Mouse (Mus musculus) layer of hippocampus, postnatal 25 days (tissue): ENCODE results near the gene Hrk. TPM values are rescaled to one million over a fixed set of nuclear protein-coding genes. Genes with fewer than 3 reads are reported as not detected.

ENCODE experiments used
- DNase-seq, 2 experiments: peaks; one replicate each; pipeline ENCODE4 v3.0.0; 2022; ENCODE audit warnings: mixed read lengths in 2 of 2, low spot score in 1 of 2; ENCODE audit errors: extremely low spot score in 1 of 2
- total RNA-seq, 2 experiments: library from RNA; stranded (reverse); gene quantifications; 2 replicates each; pipeline ENCODE4 v1.2.3; 2021

Gene Hrk
- total RNA-seq, 2 experiments from 2014 or later: 32.8 to 36.2 TPM

DNA sequence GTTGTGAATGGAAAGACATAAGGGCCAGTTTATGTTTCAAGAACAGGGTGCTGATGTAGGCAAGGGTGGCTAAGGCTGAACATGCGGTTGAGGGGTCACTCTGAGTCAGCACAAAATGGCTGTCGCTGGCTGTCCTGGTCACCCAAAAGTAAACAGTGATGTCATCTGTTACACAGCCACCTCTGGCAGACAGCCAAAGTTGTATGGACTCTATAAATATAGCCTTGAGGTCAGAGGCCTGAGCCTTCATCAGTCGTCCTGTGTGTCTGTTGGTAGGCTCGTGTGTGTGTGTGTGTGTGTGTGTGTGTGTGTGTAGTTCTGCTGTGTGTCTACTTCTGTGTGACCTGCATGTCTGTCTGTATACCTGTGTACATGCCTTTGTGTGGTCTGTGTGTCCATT is 7.5 kb upstream of the Hrk start:
- no peak for DNase-seq

DNA sequence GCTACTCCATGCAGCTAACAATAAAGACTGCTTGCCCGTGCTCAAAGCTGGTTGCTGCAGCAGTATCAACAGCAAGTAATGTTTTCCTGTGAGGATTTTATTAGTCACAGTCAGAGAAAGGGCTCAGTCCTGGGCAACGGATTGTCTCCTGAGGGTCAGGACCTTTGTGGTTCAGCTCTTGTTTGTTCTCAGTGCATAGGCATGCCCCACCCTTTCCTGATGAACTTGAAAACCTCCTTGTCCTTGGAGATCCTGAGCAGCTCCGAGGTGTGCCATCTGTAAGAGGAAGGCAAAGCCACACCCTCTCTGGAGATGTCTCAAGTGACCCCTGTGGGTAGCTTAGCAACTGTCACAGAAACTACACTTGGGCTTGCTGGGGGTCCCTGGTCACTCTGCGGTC is 3.8 kb upstream of the Hrk start:
- DNase-seq: no peak

DNA sequence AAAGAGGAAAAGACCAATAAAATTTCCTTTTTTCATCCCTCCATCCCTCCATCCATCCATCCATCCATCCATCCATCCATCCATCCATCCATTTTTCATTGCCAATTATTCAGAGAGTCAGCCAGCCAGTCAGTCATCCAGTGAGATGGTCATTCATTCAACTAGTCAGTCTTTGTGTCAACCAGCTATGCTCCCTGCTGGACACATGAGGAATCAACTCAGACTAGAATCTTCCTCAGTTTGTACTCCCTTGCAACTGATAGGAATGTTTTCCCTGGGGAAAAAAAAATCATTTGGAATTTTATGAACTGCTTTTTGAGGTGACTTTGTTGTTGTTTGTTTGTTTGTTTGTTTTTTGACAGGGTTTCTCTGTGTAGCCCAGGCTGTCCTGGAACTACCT is 1.0 kb downstream of the Hrk start:
- no peak for DNase-seq

DNA sequence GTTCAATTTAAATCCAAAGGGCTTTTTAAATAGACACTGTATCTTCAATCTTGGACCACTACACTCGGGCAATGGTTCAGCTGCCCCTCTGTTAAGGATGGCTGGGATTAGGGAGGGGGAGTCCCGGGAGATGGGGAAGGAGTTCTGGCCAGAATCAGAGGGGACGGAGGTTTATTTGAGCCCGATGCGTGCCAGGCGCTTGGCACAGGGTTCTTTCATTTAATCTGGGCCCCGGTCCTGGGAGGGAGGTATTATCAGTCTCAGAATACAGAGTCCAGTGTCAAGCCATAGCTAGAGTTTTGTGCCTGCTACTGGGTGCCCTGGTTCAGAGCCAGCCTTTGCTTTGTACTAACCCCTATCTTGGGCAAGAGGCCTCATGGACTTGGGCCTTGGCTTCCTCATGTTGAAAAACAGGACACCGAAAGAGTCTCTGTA is 3.1 kb downstream of the Hrk start:
- DNase-seq: peak in 1 of 2 experiments; percentile 33

DNA sequence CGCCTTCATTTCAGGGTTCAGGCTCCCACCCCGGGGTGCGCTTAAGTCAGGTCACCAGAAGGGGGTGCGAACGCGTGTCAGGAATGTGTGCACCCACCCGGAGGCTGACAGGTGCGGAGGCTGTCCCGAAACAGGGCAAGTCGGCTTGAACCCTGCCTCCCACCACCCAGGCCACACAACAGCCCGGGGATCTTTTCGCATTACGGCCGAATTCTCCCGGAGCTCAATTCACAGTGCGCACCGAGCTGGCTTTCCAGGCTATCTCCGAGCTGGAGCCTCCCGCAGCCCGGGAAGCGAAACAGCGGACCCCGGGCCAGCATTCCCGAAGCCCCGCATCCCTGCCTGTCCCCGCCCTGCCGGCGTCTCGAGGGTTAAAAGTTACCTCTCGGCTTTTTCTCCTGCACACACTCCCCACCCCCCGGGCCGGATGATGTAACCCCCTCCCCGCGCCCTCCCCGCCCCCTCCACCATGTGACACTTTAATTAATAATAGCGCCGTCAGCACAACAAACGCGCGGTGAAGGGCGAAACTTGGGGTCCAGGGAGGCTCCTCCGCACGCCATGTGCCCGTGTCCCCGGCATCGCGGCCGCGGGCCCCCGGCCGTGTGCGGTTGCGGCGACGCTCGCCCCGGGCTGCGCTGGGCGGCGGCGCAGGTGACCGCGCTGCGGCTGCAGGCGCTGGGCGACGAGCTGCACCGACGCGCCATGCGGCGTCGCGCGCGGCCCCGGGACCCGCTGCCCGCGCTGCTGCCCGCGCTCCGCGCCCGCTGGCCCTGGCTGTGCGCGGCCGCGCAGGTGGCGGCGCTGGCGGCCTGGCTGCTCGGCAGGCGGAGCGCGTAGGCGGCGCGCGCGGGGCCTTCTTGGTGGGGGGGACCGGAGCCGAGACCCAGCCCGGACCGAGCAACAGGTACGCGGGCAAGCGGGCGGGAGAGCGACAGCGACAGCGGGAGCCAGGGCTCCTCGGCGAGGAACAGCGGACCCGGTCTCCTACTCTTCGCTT is 5.1 kb downstream of the Hrk start:
- DNase-seq: peak; percentile 39

DNA sequence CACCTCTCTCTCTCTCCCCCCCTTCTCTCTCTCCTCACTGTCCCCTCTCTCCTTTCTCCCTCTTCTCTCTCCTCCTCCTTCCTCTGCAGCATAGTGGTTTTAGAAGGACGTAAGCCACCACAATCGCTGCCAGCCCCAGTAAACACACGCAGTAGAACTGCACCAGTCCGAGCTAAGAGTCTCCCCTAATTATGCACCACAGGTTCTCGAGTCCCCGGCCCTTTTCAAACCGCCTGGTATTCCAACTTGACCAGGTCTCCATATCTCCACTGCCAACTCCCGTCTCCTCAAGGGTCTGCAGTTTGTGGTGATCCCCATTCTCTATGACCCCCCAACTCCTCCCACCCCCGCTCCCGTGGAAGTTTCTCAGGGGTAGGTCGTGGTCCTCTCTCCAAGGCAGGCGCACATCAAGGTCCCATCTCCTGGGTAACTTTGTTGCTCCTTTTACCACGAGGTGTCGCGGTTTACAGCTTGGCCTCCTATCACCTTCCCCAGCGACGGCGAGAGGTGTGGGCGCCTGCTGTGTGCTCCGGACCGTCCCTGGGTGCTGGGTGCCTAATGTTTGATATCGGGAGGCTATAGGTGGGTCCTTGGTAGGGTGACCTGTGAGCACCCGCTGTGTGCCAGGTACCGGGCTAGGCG is 6.6 kb downstream of the Hrk start:
- no peak for DNase-seq

DNA sequence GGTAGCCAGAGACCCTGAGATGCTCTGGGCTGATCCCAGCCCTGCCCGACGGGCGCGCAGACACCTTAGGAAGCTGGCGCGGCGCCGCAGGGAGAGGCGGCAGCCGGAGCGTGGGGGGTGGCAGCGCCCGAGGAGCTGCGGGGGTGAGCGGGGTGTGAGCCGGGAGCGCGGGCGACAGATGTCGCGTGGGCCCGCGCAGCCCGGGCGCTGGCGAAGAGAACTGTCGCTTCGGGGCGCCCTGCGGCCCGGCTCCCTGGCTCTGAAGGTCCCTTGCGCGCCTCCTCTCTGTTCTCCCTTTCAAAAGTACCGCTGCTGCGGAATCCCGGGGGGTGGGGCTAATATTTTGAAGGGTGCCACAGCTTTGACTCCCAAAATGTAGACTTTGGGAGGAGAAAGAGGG is 7.2 kb downstream of the Hrk start:
- peak in 1 of 2 experiments; percentile 44 for DNase-seq

DNA sequence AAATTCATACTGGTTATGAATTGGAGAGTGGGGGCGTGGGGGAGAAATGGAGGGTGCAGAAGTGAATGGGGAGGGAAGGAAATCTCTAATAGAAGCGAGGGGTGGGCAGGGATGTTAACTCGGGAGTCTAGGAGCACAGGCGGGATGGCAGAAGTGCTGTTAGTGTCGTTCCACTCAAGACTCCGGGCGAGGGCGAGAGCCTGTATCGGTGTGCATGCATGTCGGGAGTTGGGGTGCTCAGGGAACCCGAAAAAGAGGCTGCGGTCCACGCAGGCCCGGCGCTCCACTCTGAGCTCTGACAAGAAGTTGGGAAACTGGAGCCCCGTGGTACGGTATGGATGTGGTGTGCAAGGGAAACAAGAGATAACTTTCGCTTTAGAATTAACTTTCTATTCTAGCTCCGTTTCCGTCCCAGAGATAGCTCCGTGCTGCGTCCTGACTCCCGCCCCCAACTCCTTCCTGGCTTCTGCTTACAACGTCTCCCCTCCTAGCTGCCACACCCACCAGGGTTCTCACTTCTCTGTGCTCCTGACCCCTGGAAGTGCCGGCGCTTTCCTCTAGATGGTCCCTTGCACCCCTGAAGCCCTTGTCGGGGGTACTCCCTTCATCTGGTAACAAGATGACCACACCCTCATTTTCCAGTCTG is 7.8 kb downstream of the Hrk start:
- no peak for DNase-seq

DNA sequence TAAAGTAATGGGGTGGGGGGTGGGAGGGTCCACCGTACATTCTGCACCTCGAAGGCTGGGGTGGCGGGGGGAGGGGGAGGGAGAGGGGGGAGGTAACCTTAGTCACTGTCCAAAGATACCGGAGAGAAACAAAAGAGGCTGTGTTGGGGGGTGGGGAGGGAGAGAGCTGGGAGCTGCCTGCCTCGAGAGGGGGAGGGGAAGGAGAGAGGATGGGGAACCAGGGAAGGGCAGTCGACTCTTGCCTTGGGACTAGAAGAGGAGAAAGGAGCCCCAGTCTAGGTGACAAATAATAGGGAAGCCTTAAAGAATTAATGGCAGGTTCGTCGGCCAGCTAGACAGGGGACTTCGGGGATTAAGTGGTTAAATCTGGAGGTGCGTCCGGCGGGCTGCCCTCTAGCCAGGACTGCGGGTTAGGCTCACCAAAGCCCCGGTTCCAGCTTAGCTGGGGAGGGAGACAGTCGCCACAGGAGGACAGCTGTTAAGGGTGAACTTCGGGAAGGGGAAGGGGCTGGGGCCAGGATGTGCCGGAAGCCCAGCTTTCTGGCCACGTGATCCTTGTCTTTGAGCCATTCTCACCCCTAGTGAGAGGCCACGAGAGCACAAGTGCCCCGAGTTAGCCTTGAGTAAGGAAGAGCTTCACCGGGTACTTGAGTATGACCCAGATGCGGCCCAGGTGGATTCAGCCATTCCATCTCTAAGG is 10.0 kb downstream of the Hrk start:
- DNase-seq: no peak

DNA sequence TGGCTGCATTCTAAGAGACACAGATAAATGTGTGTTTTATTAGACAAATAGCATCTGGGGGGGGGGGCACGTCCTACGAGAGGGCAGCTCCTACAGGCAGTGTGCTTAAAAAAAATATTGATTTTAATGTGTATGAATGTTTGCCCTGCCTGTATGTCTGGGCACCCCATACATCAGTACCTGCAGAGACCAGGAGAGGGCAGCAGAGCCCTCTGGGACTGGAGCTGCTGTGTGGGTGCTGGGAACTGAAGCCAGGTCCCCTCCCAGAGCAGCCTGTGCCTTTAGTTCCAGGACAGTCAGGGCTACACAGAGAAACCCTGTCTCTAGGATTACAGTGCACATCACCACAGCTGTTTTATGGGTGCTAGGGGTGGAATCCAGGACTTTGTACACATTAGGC is 10.7 kb downstream of the Hrk start:
- DNase-seq: no peak

DNA sequence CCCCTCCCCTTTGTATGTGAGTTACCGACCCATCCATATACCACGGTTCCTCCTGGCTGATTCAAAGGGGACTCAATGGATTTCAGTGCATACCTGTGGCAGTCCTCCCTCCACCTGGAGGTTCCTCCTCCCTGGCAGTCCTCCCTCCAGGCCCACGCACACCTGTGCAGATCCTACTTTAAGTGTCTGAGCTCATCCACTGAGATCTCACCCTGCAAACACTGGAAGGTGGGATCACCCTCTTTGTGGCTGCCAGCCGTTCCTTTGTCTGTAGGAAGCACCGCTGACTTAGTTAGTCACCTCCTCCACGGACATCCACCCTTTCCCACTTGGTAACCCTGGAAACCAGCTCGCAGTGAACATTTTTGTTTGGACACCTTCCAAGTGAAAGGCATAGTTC is 13.2 kb downstream of the Hrk start:
- DNase-seq: no peak

DNA sequence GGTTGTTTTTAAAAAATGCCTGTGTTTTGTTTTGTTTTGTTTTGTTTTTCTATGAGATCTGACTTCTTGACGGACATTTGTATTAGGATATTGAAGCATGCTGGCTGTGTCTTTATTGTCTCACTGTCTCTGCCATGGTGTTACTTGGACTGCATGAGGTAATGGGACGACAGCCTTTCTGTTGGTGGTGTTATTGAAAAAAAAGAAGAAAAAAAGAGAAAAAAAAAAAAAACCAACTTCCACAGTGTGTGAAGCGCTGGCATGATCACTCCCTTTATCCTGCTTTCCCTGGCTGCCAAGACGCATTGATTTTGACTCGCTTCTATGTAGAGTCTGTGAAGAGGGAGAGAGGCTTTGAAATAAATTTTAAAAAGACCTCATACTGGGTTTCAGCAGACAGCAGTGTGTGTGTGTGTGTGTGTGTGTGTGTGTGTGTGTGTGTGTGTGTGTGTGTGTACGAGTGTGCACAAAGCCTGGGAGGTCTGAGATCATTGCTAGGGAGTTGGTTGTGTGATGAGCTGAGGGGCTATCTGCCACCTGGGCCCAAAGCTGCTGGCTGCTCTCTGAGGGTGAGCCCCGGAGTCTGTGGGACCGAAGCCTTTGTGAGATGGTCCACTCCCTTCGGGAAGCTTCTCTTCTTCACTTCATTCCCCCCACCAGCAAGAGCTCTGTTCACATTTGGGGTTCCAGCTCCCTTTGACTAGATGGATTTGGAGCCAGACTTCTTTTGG is 22.6 kb downstream of the Hrk start:
- DNase-seq: no peak

DNA sequence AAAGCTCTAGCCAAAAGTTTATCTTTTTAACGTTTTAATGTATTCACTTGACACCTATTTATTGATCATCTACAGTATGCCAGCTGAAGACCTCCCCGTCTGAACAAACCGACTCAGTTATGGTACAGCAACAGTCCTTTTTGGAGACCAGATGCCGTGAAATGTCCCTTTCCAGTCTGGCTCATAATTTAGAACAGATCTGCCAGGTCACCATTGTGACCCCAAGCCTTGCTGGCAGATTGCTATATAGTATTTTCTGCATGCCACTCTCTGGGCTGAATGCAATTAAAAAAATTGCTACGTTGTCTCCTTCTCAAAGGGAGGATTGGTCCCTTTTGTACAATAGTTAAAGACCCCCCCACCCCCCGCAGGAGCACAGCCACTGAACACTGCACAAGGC is 23.9 kb downstream of the Hrk start:
- no peak for DNase-seq

DNA sequence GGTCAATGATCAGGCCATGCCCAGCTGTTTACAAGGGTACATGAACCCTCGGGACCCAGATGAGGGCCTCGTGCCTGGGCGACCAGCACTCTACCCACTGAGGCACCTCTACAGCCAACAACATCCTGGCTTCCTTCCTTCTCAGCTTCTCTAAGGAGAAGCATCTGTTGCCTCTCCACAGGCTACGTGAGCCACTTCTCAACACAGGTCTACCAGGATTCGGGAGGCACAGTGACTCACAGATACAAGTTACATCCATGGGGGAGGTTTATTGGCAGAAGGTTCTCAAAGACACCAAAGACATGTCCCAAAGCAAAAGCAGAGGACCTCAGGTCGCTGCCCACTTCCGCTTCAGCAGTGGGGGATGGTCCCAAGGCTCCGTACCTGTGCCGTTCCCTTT is 26.0 kb downstream of the Hrk start:
- no peak for DNase-seq

DNA sequence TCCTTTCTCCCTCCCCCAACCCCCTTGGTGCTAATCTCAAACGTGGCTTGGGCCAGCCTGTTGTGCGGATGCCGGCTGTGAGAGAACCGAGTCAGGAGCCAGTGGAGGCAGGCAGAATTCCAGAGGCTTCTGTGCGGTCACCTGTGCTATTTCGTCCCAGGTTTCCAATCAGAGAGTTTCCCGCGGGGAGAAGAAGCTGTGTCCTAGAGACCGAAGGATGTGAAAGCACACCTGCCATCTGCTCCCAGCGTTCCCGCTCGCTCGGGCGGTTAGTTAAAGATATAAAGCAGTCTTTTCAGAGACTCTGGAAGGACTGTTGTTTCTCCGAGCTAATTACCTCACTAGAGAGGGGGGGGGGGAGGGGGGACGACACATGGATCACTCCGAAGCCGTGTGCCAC is 27.8 kb downstream of the Hrk start:
- no peak for DNase-seq

DNA sequence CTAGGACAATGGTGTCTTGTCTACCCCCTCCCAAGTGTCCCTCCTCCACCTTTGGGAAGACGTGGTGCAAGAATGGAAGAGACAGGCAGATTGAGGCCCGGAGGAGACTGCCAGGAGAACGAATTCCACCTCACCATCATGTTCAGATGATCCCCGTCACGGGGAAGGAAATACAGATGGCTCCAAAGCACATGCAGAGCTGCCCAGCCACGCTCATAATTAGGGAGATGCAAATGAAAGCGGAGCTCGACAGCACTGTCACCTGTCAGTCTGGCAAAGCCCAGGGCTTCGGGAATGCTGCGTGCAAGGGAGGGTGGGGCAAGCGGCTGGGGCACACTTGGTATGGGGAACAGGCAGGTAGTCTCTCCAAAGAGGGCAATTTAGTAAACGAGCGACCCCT is 33.0 kb downstream of the Hrk start:
- no peak for DNase-seq

DNA sequence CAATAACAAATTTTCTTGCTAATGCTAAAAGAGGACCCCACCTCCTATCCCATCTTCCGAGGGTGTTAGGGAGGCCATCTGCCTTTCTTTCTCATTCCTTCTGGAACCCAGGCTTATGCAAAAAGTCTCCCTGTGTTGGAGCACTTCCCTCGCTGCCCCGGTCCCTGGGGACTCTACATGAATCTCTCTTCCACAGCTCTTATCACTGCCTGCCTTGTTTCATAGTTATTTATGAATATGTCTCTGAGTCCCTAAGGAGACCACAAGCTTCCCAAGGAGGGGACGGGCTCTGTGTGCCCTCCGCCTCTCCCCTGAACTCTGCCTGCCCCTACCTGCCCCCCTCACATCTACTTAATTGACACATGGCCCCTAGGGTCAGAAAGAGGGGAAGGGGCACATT is 35.2 kb downstream of the Hrk start:
- DNase-seq: no peak

DNA sequence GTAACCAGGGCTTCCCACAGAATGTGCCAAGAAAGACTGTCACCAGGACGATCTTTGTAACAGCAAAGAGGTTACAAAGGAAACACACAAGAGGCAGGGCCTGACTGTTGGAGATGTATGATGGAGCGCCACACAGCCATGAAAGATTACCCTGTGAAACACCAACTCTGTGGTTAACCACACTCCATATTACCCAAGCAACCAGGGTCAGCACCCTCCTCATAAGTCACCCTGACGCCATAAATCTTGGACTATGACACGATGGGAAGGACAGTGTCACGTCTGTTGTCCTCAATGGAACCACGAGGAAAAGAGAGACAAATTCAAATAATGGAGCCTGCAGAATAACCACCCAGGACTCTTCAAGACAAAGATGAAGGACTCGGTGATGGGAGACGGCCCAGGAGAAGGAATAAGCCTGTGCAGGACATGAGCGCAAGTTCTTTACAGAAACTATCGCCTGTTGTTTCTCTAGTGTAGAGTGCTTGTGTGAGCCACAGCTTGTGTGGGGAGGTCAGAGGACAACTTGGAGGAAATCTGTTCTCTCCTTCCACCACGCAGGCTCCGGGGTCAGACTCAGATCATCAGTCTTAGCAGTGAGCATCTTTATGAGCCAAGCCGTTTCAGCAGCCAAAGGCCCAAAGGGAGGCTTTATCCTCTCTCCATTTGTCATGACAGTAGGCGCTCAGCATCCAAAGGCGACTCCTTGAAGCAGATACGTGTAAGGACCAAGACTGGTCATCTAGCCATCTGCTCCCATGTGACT is 40.4 kb downstream of the Hrk start:
- DNase-seq: no peak

DNA sequence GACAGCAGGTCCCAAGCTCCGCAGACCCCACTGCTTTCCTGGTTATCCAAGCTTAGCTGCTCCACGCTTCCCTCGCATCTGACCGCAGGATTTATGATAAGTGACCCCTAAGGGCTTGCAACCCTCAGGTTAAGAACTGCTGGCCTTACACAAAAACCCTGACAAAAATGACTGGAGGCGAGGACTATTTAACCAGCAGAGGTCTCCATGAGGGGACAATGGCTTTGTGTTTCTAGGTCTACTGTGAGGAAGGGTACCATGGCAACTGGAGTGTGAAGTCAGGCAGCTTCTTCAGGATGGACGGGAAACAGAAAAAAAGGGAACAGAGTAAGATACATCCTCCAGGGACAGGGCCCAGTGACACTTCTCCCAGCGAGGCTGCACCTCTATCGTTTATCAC is 41.4 kb downstream of the Hrk start:
- no peak for DNase-seq
